Mouse (Mus musculus): ENCODE data around the gene Sytl3. TPM values are rescaled to one million over a fixed set of nuclear protein-coding genes. Genes with fewer than 3 reads are reported as not detected.
A peak's percentile ranks its signal among the peaks of the same experiment; 100 is the strongest.
"Not testable (repeated sequence)": the region's sequence is repeated elsewhere in the genome, so short reads cannot be mapped to it uniquely, and the experiment has no call there.

Gene Sytl3
- total RNA-seq, 2 experiments from 2014 or later: 0.45 to 0.48 TPM

- intact Hi-C loops (cut with DNase I); DNase-seq: not testable (repeated sequence)
These were observed 13.2 kb upstream of the Sytl3 start for GRCm38 (mm10) chr17:6645668-6646067.

- intact Hi-C loops (cut with DNase I); DNase-seq: not testable (repeated sequence)
These were observed 12.1 kb upstream of the Sytl3 start for GRCm38 (mm10) chr17:6646841-6647240.

GRCm38 (mm10) chr17:6647452-6647851, 11.4 kb upstream of the Sytl3 start:
- intact Hi-C loops (cut with DNase I); DNase-seq: not testable (repeated sequence)

GRCm38 (mm10) chr17:6650904-6651565, 7.9 kb upstream of the Sytl3 start:
- intact Hi-C loops (cut with DNase I); DNase-seq: not testable (repeated sequence)

- intact Hi-C loops (cut with DNase I); DNase-seq: not testable (repeated sequence)
These were observed 5.4 kb upstream of the Sytl3 start for GRCm38 (mm10) chr17:6653341-6653946.

GRCm38 (mm10) chr17:6655087-6655511, 3.8 kb upstream of the Sytl3 start:
- intact Hi-C loops (cut with DNase I): not testable (repeated sequence)
- DNase-seq: peak; percentile 77 to 80

- intact Hi-C loops (cut with DNase I): not testable (repeated sequence)
- DNase-seq: peak; percentile 82
These were observed 3.2 kb upstream of the Sytl3 start, which contains the start of gene Dynlt1f for GRCm38 (mm10) chr17:6655567-6656281. Dynlt1f (minus strand) TSS chr17:6655900.

- DNase-seq: peak in 1 of 2 experiments; percentile 28
These were observed 2.4 kb upstream of the Sytl3 start for GRCm38 (mm10) chr17:6656471-6656870.

GRCm38 (mm10) chr17:6660589-6660988, 1.7 kb downstream of the Sytl3 start:
- DNase-seq: peak; percentile 34 to 45
- intact Hi-C loops (cut with DNase I): not testable (repeated sequence)

More at GRCm38 (mm10) chr17:6656471-6656870, 2.4 kb upstream of the Sytl3 start:
- intact Hi-C loops (cut with DNase I): not testable (repeated sequence)

GRCm38 (mm10) chr17:6661093-6661816, 2.4 kb downstream of the Sytl3 start:
- intact Hi-C loops (cut with DNase I): not testable (repeated sequence)
- peak; percentile 58 to 59 for DNase-seq

GRCm38 (mm10) chr17:6662840-6663239, 3.9 kb downstream of the Sytl3 start:
- intact Hi-C loops (cut with DNase I); DNase-seq: not testable (repeated sequence)

GRCm38 (mm10) chr17:6665389-6665788, 6.5 kb downstream of the Sytl3 start:
- intact Hi-C loops (cut with DNase I); DNase-seq: not testable (repeated sequence)

- DNase-seq; intact Hi-C loops (cut with DNase I): not testable (repeated sequence)
These were observed 9.6 kb downstream of the Sytl3 start for GRCm38 (mm10) chr17:6668522-6668921.

GRCm38 (mm10) chr17:6674297-6674696, 15.4 kb downstream of the Sytl3 start:
- DNase-seq; intact Hi-C loops (cut with DNase I): not testable (repeated sequence)

GRCm38 (mm10) chr17:6678063-6678462, 19.2 kb downstream of the Sytl3 start:
- DNase-seq; intact Hi-C loops (cut with DNase I): not testable (repeated sequence)

- intact Hi-C loops (cut with DNase I): not testable (repeated sequence)
These were observed 22.8 kb downstream of the Sytl3 start for GRCm38 (mm10) chr17:6681721-6682120.

GRCm38 (mm10) chr17:6683702-6684101, 24.8 kb downstream of the Sytl3 start:
- intact Hi-C loops (cut with DNase I); DNase-seq: not testable (repeated sequence)

More at GRCm38 (mm10) chr17:6681721-6682120, 22.8 kb downstream of the Sytl3 start:
- not testable (repeated sequence) for DNase-seq

- intact Hi-C loops (cut with DNase I): not testable (repeated sequence)
These were observed 25.8 kb downstream of the Sytl3 start for GRCm38 (mm10) chr17:6684464-6685287.

GRCm38 (mm10) chr17:6685288-6685818, 26.5 kb downstream of the Sytl3 start:
- DNase-seq; intact Hi-C loops (cut with DNase I): not testable (repeated sequence)

More at GRCm38 (mm10) chr17:6684464-6685287, 25.8 kb downstream of the Sytl3 start:
- DNase-seq: not testable (repeated sequence)
